Mouse (Mus musculus): Measurements from ENCODE around the gene Cfap57. TPM values are rescaled to one million over a fixed set of nuclear protein-coding genes. Genes with fewer than 3 reads are reported as not detected.
"Not testable (repeated sequence)": the region's sequence is repeated elsewhere in the genome, so short reads cannot be mapped to it uniquely, and the experiment has no call there.

The Cfap57 gene
- total RNA-seq, 2 experiments from 2014 or later, result 0.15 TPM; not detected in 1

DNA sequence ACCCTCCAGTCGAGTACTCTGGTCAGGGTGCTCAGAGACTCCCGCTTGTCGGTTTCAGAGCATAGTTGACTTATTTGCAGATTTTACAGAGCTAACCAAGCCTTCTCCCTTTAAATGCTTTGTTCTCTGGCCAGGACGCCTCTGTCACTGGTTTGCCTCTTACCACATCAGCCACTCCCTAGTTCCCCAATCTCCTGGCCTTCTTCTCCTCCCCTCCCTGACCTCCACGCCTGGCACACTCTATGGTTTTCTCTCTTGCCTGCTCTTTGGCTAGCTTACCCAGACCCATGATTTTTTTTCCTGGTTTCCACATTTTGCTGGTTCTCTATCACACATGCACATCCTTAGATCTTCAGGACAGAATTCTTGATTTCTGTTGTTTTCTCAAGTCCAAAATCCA lies 102.4 kb downstream of the Cfap57 start:
- DNase-seq, result no peak

DNA sequence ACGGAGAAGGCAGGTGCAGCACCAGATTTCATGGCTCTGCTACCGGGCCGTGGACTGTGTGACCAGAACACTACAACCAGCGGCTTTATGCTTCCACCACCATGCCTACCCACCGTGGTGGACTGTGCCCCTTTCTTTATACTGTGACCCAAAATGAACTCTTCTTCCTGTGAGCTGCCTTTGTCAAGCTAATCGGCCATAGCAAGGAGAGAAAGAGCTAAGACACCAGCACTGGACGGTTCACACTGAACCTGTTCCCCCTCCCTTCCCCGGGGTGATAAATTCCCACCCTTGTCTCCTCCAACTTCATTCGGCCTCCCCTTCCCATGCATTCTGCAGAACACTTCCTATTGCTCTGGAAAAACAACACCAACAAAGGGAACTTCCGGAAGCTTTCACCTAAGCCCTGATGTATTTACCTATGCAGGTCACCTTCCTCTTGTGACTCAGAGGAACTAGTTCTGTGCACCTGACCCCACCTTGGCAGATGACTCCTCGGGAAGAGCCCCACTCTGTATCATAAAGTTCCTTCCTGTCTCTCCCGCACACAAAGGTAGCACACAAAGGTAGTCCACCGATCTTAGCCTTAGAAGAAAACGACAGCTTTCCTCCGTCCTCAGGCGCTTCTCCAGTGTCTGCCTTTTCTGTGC lies 103.0 kb downstream of the Cfap57 start:
- DNase-seq, result no peak

DNA sequence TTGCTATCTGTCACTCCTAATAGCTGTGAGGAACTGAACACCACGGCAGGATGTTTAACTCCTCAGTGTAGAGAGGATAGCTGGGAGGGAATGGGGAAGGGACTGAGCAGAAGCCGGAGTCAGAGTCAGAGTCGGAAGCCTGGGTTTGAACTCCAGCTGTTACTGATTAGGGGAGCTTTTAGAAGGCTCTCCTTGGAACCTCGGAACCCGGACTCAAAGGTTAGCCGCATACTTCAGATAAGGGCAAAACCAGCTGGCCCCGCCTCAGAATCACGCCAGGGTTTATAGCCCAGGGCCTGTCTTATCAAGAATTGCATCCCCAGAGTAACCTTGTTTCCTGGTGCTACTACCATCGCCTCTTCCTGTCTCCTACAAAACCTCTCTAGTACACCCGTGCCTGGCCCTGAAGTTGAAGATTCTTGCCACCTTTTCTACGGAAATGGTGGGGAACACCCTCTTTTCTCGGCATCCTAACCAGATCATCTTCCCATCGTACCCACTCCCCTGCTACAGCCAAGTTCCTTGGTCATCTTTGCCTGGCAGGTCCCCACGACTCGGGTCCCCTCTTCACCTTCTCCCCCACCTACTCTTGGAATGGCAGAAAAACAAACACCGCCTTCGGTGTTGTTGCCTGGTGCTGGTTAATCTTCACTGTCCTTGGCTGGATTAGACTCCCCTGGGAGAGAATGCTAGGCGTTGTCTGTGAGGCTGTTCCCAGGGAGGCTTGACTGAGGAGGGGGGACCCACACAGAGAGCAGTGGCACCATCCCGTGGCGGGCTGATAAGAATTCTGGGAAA lies 103.7 kb downstream of the Cfap57 start:
- peak; percentile 35 to 66 for DNase-seq

DNA sequence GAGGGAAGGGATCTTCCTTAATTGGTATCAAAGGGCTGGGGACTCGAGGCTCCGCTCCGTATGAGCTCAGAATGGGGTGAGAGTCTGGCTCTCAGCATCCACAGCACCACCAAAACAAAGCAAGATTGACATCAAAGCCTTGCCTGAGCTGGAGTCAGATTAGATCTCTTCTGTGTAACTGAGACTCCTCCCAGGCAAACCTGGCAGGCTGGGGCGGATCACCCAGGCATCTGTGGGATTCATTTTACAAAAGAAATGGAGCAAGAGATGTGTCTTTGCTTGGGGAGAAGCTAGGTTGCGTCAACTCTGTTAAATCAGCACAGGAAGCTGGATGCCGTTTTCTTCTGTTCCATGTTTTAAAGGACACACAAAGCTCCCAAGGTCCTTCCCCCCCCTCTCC lies 111.5 kb downstream of the Cfap57 start:
- DNase-seq, result peak; percentile 25 to 65

DNA sequence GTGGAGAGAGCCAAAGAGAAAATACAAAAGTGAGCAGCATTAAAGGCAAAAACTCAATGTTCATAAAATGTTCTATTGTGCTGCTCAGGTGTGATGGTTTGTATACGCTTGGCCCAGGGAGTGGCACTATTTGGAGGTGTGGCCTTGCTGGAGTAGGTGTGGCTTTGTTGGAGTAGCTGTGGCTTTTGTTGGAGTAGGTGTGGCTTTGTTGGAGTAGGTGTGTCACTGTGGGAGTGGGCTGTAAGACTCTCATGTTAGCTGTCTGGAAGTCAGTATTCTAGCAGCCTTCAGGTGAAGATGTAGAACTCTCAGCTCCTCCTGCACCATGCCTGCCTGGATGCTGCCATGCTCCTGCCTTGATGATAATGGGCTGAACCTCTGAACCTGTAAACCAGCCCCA lies 113.4 kb downstream of the Cfap57 start:
- DNase-seq, result not testable (repeated sequence)

DNA sequence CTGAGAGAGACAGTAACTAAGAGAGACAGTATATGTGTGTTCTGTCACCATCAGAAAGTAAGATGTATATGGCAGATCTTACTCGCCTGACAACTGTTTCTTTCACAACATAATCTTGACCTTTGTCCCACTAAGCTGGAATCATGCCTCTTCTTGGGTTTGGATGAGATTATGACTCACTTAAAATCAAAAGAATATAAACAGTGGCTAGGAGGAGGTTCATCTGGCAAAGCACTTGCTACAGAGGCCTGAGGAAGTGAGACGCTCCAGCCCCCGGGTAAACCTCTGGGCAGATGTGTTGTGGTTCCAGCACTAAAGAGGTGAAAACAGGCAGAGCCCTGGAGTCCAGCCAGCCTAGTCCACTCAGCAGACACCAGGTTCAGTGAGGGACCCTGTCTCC lies 115.0 kb downstream of the Cfap57 start:
- DNase-seq, result peak; percentile 25 to 63

Other genes starting within 250 kb of the Cfap57 start
- 10 to 100 TPM in 1 of 2 experiments, 1 to 10 TPM in 1; 7.8 to 10.5 TPM for gene Szt2, start 211.5 kb downstream of the Cfap57 start, total RNA-seq (2021)
- 10 to 100 TPM; 32.8 to 37.2 TPM for gene Med8, start 211.4 kb downstream of the Cfap57 start, total RNA-seq (2021)
- 10 to 100 TPM; 15.7 to 17.2 TPM for gene Elovl1, start 192.7 kb downstream of the Cfap57 start, total RNA-seq (2021)
- gene Cdc20, start 183.4 kb downstream of the Cfap57 start, total RNA-seq (2021), result 1 to 10 TPM in 1 of 2 experiments, under 1 TPM in 1; 0.57 to 1.2 TPM
- gene Mpl, start 163.3 kb downstream of the Cfap57 start, total RNA-seq (2021), result under 1 TPM; 0.15 to 0.22 TPM
- 10 to 100 TPM; 47.5 to 56.8 TPM for gene Tie1, start 130.7 kb downstream of the Cfap57 start, total RNA-seq (2021)
- gene 2610528J11Rik, start 93.8 kb downstream of the Cfap57 start, total RNA-seq (2021), result not detected
- gene Tmem125, start 76.7 kb downstream of the Cfap57 start, total RNA-seq (2021), result not detected
- gene Ebna1bp2, start within 50 bp of the Cfap57 start, total RNA-seq (2021), result 10 to 100 TPM; 37.0 to 39.2 TPM
- not detected for gene Olfr62, start 38.2 kb upstream of the Cfap57 start, total RNA-seq (2021)
- not detected for gene Olfr1342, start 72.0 kb upstream of the Cfap57 start, total RNA-seq (2021)
- gene Olfr1341, start 82.7 kb upstream of the Cfap57 start, total RNA-seq (2021), result not detected
- gene Olfr1340, start 99.4 kb upstream of the Cfap57 start, total RNA-seq (2021), result not detected
- gene Olfr1339, start 111.4 kb upstream of the Cfap57 start, total RNA-seq (2021), result not detected
- not detected for gene Olfr1338, start 138.0 kb upstream of the Cfap57 start, total RNA-seq (2021)
- not detected for gene Olfr1337, start 161.8 kb upstream of the Cfap57 start, total RNA-seq (2021)
- not detected for gene Olfr1335, start 189.2 kb upstream of the Cfap57 start, total RNA-seq (2021)
- gene Olfr1333, start 215.5 kb upstream of the Cfap57 start, total RNA-seq (2021), result not detected
- not detected for gene Olfr1331, start 243.9 kb upstream of the Cfap57 start, total RNA-seq (2021)

Measured in heart, adult 18-20 months (tissue).